Mouse (Mus musculus): ENCODE results near the gene Stk26.

GRCm38 (mm10) chrX:50864734-50865133, 23.9 kb downstream of the Stk26 start:
- TF ChIP-seq CTCF (IDR thresholded peaks at IDR 0.05) (no peak), EP300 (IDR thresholded peaks at IDR 0.05; ENCODE audit: insufficient read depth, low read depth, low read length) (no peak), POLR2A (IDR thresholded peaks at IDR 0.05; ENCODE audit: insufficient read depth, low read depth, low read length) (no peak)
